Comparison of ENCODE assay signal across 23 mouse cellular contexts in genomic region chr13:47192200-47192599, GRCm38 (mm10).
DNase-seq lines count a peak whose midpoint lies in the region; ATAC-seq and TF ChIP-seq lines count a peak whose summit lies in the region.
"Had no signal": no experiment of that assay in that cellular context is flagged by ENCODE, and none has a peak within 500 bp of the region (broad histone marks: within the 10 kb centered on the region; RNA-seq: fewer than 3 reads in every experiment).

No protein-coding gene starts in this region.

- H3K9me3 ChIP-seq in stomach, embryonic 16.5 days (replicated peaks; ENCODE audit: control insufficient read depth, low read length), result no peaks in the 10 kb centered on the region
- no peaks in the 10 kb centered on the region for H3K9me3 ChIP-seq in stomach, postnatal 0 days (ENCODE audit: control insufficient read depth, low read length)
- no peaks in the 10 kb centered on the region for H3K9me3 ChIP-seq in intestine, embryonic 16.5 days (ENCODE audit: control insufficient read depth, low read length)
- no peaks in the 10 kb centered on the region for H3K9me3 ChIP-seq in kidney, embryonic 15.5 days (replicated peaks)
- H3K9me3 ChIP-seq: embryonic facial prominence, embryonic 13.5 days; embryonic facial prominence, embryonic 15.5 days; forebrain, embryonic 10.5 days; forebrain, embryonic 12.5 days had no signal

- no peak overlapping the region for H3K9ac ChIP-seq in heart, adult 2 months (ENCODE audit: low read depth, low read length)
- H3K9ac ChIP-seq in stomach, embryonic 16.5 days (ENCODE audit: low read length), result no peak overlapping the region
- no peak overlapping the region for H3K9ac ChIP-seq in stomach, postnatal 0 days (ENCODE audit: low read length)
- no peak overlapping the region for H3K9ac ChIP-seq in intestine, embryonic 16.5 days (ENCODE audit: low read depth, low read length)
- H3K9ac ChIP-seq in kidney, embryonic 15.5 days, result no peak overlapping the region
- H3K9ac ChIP-seq: embryonic facial prominence, embryonic 13.5 days; embryonic facial prominence, embryonic 15.5 days; forebrain, embryonic 12.5 days had no signal

- no peak for ATAC-seq in stomach, embryonic 16.5 days (ENCODE audit: insufficient read depth, low FRiP score)
- no peak for ATAC-seq in stomach, postnatal 0 days (ENCODE audit: low FRiP score, low TSS enrichment)
- ATAC-seq in intestine, embryonic 16.5 days, result peak; percentile 80
- ATAC-seq in kidney, embryonic 15.5 days (replicated peaks; ENCODE audit: low FRiP score), result no peak
- ATAC-seq: forebrain, embryonic 14.5 days had no signal

- no peak for TF ChIP-seq EP300 in heart, adult 2 months (IDR thresholded peaks at IDR 0.05; ENCODE audit: insufficient read depth, low read depth, low read length)
- TF ChIP-seq EP300 in stomach, postnatal 0 days (optimal IDR thresholded peaks at IDR 0.05), result no peak

- TF ChIP-seq CTCF in heart, adult 2 months (IDR thresholded peaks at IDR 0.05), result no peak
- no peak for TF ChIP-seq CTCF in stomach, postnatal 0 days (IDR thresholded peaks at IDR 0.05; ENCODE audit: low read depth)

- no peak for TF ChIP-seq POLR2A in heart, adult 2 months (IDR thresholded peaks at IDR 0.05; ENCODE audit: insufficient read depth, low read depth, low read length)

- 0 out of 2 replicates have a peak, but pooled peaks cover 2% of the 10 kb centered on the region for H3K36me3 ChIP-seq in heart, adult 2 months (ENCODE audit: control insufficient read depth, insufficient read depth, low read length)
- H3K36me3 ChIP-seq in stomach, embryonic 16.5 days (ENCODE audit: control insufficient read depth, insufficient read depth, low read length), result no peaks in the 10 kb centered on the region
- H3K36me3 ChIP-seq in stomach, postnatal 0 days (ENCODE audit: control insufficient read depth, insufficient read depth, low read length), result no peaks in the 10 kb centered on the region
- no peaks in the 10 kb centered on the region for H3K36me3 ChIP-seq in intestine, embryonic 16.5 days (ENCODE audit: control insufficient read depth, insufficient read depth, low read length)
- no peaks in the 10 kb centered on the region for H3K36me3 ChIP-seq in kidney, embryonic 15.5 days
- H3K36me3 ChIP-seq: embryonic facial prominence, embryonic 13.5 days; embryonic facial prominence, embryonic 15.5 days; forebrain, embryonic 10.5 days; forebrain, embryonic 12.5 days had no signal

- no peaks in the 10 kb centered on the region for H3K27me3 ChIP-seq in heart, adult 2 months (ENCODE audit: control insufficient read depth, insufficient read depth, low read length)
- peaks cover 9% of the 10 kb centered on the region for H3K27me3 ChIP-seq in stomach, embryonic 16.5 days (ENCODE audit: control insufficient read depth, insufficient read depth, low read length)
- H3K27me3 ChIP-seq in stomach, postnatal 0 days (ENCODE audit: control insufficient read depth, insufficient read depth, low read length), result no peaks in the 10 kb centered on the region
- no peaks in the 10 kb centered on the region; the same call in 1 of the 2 replicates for H3K27me3 ChIP-seq in intestine, embryonic 16.5 days (replicated peaks; ENCODE audit: control insufficient read depth, insufficient read depth, low read length)
- H3K27me3 ChIP-seq in kidney, embryonic 15.5 days, result peaks cover 48% of the 10 kb centered on the region

- intact Hi-C loops in heart, adult 2 months (cut with DNase I), result no loop called here
- intact Hi-C loops in heart, postnatal 14 days (cut with DNase I), result loop anchor here (5.0 kb wide), 1 partner anchor 35 kb away; no protein-coding TSS in a partner anchor

- H3K4me2 ChIP-seq in stomach, embryonic 16.5 days (ENCODE audit: low read depth, low read length), result no peak overlapping the region
- H3K4me2 ChIP-seq in stomach, postnatal 0 days (replicated peaks; ENCODE audit: low read depth), result no peak overlapping the region
- no peak overlapping the region for H3K4me2 ChIP-seq in intestine, embryonic 16.5 days (ENCODE audit: low read depth, low read length)
- no peak overlapping the region for H3K4me2 ChIP-seq in kidney, embryonic 15.5 days
- H3K4me2 ChIP-seq: embryonic facial prominence, embryonic 15.5 days; forebrain, embryonic 12.5 days had no signal

- no peak for DNase-seq in heart, adult 2 months
- DNase-seq in heart, postnatal 14 days, result no peak
- DNase-seq in stomach, postnatal 0 days (ENCODE audit: low spot score), result no peak
- no peak for DNase-seq in spleen, postnatal 10 days (ENCODE audit: low spot score in 2 of 2)
- DNase-seq: adrenal gland, adult 2 months; adrenal gland, postnatal 10 days; adrenal gland, postnatal 25 days; cerebellum, adult 11 months; cerebellum, adult 18-20 months; cerebellum, adult 8-10 months; cerebellum, adult 9-11 months; cerebellum, postnatal 14 days; cerebellum, postnatal 36 days; embryo, embryonic 11 days had no signal

- peak overlapping the region; percentile 87 for H3K27ac ChIP-seq in heart, adult 2 months
- H3K27ac ChIP-seq in stomach, embryonic 16.5 days (ENCODE audit: low read length), result peak overlapping the region; percentile 18; the same call in 1 of the 2 replicates
- no peak overlapping the region for H3K27ac ChIP-seq in stomach, postnatal 0 days (replicated peaks)
- H3K27ac ChIP-seq in intestine, embryonic 16.5 days (ENCODE audit: low read length), result no peak overlapping the region
- H3K27ac ChIP-seq in kidney, embryonic 15.5 days, result no peak overlapping the region
- H3K27ac ChIP-seq: embryonic facial prominence, embryonic 13.5 days; embryonic facial prominence, embryonic 15.5 days; forebrain, embryonic 10.5 days; forebrain, embryonic 12.5 days had no signal

- H3K4me1 ChIP-seq in heart, adult 2 months (ENCODE audit: control insufficient read depth, insufficient read depth, low read length), result peaks cover 7% of the 10 kb centered on the region
- H3K4me1 ChIP-seq in stomach, embryonic 16.5 days (ENCODE audit: control insufficient read depth, insufficient read depth, low read length), result peaks cover 7% of the 10 kb centered on the region; the same call in 1 of the 2 replicates
- H3K4me1 ChIP-seq in stomach, postnatal 0 days (replicated peaks; ENCODE audit: control insufficient read depth, insufficient read depth), result no peaks in the 10 kb centered on the region
- peaks cover 8% of the 10 kb centered on the region for H3K4me1 ChIP-seq in intestine, embryonic 16.5 days (ENCODE audit: control insufficient read depth, insufficient read depth, low read length)
- H3K4me1 ChIP-seq in kidney, embryonic 15.5 days, result peaks cover 18% of the 10 kb centered on the region

- no peaks in the 10 kb centered on the region; the same call in 1 of the 2 replicates for H3K79me2 ChIP-seq in heart, adult 2 months (replicated peaks; ENCODE audit: control insufficient read depth, insufficient read depth, low read length)

- 93% methylated on average over 2 of the region's 2 CpGs for WGBS in heart, adult 2 months
- WGBS in stomach, embryonic 16.5 days, result 47% methylated on average over 2 of the region's 2 CpGs
- WGBS in stomach, postnatal 0 days, result 53% methylated on average over 2 of the region's 2 CpGs
- WGBS in intestine, embryonic 16.5 days, result 47% methylated on average over 2 of the region's 2 CpGs
- 75% methylated on average over 2 of the region's 2 CpGs for WGBS in kidney, embryonic 15.5 days

- no peak overlapping the region for H3K4me3 ChIP-seq in heart, adult 2 months
- no peak overlapping the region for H3K4me3 ChIP-seq in stomach, embryonic 16.5 days (replicated peaks; ENCODE audit: low read length)
- no peak overlapping the region for H3K4me3 ChIP-seq in stomach, postnatal 0 days (ENCODE audit: low read depth, low read length)
- H3K4me3 ChIP-seq in intestine, embryonic 16.5 days (ENCODE audit: low read length), result no peak overlapping the region
- H3K4me3 ChIP-seq in kidney, embryonic 15.5 days (replicated peaks), result no peak overlapping the region
- H3K4me3 ChIP-seq: embryonic facial prominence, embryonic 13.5 days; embryonic facial prominence, embryonic 15.5 days; erythroblast, embryonic 14.5 days; forebrain, embryonic 10.5 days; forebrain, embryonic 12.5 days had no signal

Comparison
In these comparisons a context has a peak if more than half of its experiments do, and no peak if none do; other contexts are left out.
1. H3K27ac ChIP-seq: peak in heart, adult 2 months (single experiment) and stomach, embryonic 16.5 days (single experiment); none in stomach, postnatal 0 days (single experiment), intestine, embryonic 16.5 days (single experiment) and kidney, embryonic 15.5 days (single experiment).